Mouse (Mus musculus) layer of hippocampus, adult 18-20 months (tissue): ENCODE data around the gene Lbh. TPM values are rescaled to one million over a fixed set of nuclear protein-coding genes. Genes with fewer than 3 reads are reported as not detected.

Experiments used
- DNase-seq, 2 experiments: peaks; one replicate each; pipeline ENCODE4 v3.0.0; 2022; ENCODE audit warnings: low spot score in 2 of 2
- long read RNA-seq: library from polyadenylated mRNA; stranded (forward); transcript quantifications from one replicate; pipeline ENCODE4 v2.0.0, GENCODE M21; 2021
- total RNA-seq, 2 experiments: library from RNA; stranded (reverse); gene quantifications; 2 replicates each; pipeline ENCODE4 v1.2.3; 2021

Gene Lbh
- total RNA-seq: 10 to 100 TPM; 34.3 to 35.8 TPM
- long read RNA-seq, partial matches to known transcripts: 0 of 4 reads
- long read RNA-seq, other reads (novel, unspliced or antisense): 4 of 4 reads

DNA sequence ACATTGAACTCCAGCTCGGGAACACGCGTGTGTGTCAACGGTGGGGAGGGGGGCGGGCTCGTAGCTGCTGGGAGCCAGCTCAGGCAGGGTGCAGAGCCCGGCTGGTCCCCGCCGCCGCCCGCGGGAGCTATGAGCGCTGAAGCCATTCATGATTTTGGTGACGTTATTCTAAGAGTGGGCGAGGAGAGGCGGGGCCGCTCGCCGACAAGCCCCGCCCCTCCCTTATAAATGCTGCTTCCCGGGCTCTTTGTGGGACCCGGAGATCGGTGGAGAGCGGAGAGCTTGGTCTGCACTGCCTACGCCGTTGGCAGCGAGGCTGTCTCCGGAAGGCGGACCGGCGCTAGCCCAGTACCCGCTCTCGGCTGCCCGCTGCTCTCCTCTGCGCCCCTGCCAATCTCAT, at the start of gene Lbh:
Gene Lbh, plus strand, starts transcription at position 253 of the 400 bp plus-strand sequence.
- DNase-seq: peak; percentile 79 to 93

DNA sequence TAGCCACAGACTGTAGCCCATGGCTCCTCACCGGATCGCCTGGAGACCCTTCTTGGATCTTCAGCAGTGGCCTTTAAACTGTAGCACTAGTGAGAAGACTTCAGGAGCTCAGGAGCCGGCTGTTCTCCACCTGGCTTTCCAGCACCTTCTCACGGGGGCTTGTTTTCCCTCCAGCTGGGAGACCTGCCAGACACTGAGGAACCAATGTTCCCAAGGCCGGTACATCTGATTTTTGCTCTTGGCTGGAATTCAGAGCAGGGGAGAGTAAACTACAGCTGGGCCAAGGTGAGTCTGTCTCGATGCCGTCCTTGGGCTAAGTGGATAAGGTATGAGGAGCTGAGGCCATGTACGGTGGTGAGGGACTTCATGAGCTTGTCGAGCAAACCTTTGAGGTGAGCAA, 39.1 kb upstream of the Lbh start:
- no peak for DNase-seq

DNA sequence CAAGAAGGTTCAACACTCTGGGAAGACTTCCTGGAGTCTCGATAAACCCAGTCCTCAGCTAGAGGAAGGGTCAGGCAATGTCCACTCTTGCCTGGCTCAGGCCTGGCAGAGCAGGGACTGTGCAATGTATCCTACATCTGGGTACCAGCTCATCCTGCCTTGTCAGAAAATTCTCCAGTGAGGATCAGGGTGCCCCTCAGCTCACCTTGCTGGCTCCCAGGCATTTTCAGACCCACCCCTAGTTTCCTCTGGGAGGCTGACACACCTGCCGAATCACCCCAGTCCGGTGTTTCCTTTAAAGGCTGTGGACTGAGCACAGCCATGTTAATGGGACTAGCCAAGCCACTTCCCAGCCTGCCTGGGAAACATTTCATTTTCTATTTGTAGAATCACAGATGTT, 37.9 kb upstream of the Lbh start:
- DNase-seq: no peak

DNA sequence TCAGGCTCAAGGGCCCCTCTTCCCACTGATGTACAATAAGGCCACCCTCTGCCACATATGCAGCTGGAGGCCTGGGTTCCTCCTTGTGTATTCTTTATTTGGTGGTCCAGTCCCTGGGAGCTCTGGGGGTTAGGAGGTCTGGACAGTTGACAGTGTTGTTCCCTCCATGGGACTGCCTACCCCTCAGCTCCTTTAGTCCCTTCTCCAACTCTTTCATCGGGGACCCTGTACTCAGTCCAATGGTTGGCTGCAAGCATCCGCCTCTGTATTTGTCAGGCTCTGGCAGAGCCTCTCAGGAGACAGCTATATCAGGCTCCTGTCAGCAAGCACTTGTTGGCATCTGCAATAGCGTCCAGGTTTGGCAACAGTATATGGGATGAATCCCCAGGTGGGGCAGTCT, 37.1 kb upstream of the Lbh start:
- no peak for DNase-seq

DNA sequence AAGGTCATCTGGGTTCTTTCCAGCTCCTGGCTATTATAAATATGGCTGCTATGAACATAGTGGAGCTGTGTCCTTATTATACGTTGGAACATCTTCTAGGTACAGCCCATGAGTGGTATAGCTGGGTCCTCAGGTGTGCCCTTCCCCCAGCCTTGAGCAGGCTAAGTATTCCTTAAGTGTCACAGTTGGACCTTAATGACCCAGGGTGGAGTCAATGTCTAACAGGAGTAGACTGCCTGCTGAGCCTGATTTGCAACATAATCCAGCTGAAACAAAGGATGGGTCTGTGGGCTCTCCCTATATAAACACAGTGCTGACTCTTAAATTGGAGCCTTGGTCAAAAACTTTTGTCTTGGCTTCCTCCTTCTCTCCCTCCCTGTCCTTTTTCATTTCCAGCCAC, 36.3 kb upstream of the Lbh start:
- no peak for DNase-seq

DNA sequence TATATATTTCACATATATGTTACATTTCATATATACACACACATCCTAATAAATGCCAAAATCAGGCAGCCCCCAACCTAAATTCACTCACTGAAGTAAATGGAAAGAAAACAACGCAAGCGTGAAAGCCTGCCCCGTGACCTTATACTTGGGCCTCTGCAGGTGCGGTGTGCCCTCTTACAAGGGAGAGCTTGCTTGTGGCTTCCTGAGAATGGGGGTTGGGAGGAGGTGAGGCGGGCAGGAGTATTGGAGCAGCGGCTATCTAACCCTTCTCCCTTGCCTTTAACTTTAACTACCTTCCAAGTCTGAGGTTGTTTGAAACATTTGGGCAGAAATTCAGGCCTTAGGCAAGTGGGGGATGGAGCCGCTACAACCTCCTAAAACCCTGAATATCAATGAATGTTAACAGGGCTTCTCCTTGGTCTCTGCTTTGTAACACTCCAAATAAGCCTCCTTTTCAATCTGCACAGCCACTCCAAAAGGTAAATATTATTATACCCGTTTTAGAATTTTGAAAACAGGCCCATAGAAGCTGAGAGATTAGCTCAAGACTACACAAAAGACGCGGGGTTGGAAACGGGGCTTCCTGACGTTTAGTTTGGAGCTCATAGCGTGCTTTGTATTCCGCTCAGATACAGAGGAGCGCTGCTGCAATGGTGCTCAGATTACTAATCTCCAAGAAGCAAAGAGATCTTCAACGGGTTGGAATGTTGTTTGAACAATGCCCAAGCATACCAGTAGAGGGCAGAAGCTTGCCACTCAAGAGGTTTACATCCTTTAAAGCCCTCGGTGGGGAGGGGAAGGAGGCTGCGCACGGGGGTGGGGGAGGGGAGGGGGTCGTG, 28.3 kb upstream of the Lbh start:
- peak; percentile 65 to 90 for DNase-seq

DNA sequence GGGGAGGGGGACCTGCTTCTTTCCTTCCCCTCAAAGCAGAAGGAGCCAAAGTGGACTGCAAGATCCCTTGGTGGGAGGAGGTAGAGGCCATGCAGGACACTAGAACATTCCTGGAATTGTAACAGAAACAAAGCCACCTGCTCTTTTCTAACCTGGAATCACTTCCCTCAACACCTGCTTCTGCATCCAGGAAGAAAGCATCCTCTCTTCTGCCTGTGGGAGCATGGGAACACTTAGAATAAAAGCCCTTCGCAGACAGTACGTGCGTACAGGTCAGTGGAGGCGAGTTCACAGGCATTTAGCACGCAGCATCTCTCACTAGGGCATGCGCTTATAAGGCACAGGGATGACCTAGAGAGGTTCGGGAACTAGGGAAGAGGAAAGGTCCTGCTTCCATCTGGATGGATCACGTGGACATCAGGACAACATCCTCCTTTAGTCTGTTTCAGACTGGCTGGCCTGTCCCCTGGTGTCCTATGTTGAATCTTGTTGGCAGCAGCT, 27.7 kb upstream of the Lbh start:
- DNase-seq: no peak

DNA sequence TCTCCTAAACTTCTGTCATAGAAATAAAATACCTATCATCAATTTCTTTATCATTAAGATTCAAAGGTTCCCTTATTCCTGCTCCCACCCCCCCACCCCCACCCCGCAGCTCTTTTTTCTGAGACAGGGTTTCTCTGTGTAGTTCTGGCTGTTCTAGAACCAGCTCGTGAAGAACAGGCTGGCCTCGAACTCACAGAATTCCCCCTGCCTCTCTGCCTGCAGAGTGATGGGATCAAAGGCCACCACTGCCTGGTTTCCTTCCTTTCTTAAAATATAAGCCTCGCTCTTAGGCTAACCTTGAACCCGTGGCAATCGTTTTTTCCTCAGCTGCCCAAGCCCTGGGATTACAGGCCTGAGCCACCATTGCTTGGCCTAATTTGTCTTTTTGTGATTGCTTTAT, 26.5 kb upstream of the Lbh start:
- no peak for DNase-seq

DNA sequence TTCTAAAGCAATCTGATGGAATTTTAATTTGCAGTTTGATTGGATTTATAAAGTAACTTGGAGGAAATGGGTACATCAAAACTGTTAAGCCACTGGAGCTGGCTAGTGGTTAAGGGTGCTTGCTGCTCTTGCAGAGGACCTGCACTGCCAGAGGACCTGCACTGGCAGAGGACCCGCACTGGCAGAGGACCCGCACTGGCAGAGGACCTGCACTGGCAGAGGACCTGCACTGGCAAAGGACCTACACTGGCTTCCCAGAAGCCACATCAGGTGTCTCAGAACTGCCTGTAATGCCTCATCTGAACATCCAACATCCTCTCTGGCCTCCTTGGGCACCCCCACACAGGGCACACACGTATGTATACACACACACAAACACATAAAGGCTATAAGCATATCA, 22.6 kb upstream of the Lbh start:
- no peak for DNase-seq

DNA sequence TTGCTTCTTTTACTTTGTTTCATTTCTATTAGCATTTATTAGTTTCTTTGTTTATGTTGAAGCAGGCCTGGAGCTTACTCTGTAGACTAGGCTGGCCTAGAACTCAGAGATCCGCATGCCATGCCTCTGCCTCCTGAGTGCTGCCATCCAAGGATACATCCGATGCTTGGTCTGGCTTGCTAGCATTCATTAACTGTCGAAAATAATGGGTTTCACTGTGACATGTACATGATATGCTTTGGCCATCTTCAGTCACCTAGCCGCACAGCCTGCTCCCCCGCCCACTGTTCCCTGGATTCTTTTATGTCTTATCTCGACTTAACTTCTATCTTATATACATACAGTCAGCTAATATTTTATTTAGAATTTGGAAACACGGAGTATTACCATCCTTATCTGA, 21.0 kb upstream of the Lbh start:
- no peak for DNase-seq

DNA sequence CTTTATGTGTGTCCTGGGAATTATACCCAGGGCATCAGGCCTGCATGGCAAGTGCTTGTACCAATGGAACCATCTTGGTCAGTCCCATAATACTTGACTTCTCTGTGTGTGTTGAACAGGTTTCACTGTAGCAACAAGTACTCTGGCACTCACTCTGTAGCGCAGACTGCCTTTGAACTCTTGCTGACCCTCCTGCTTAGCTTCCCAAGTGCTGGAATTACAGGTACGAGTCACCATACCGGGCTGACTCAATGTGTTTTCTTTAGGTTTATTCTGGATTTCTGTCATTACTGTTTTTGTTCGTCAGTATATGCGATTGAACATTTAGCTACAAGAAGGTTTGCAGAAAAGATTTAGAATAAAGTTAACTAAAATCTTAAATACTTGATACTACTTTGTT, 20.1 kb upstream of the Lbh start:
- no peak for DNase-seq

DNA sequence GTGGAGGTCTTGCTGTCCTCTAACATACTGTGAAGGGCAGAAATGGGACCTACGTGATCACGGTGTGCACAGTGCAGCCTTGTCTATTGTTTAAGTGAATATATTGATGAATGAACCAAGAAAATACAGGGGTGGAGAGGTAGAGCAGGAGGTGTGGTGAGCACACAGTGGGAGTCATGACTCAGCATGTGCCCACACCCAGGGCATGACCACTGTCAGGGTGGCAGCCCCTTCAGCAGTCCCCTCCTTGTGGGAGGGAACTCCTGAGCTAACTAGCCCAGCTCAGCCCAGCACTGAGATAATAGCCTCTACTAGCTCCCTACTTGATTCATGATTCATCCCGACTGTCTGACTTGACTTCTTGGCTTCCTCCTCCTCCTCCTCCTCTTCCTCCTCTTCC, 19.3 kb upstream of the Lbh start:
- DNase-seq: no peak

DNA sequence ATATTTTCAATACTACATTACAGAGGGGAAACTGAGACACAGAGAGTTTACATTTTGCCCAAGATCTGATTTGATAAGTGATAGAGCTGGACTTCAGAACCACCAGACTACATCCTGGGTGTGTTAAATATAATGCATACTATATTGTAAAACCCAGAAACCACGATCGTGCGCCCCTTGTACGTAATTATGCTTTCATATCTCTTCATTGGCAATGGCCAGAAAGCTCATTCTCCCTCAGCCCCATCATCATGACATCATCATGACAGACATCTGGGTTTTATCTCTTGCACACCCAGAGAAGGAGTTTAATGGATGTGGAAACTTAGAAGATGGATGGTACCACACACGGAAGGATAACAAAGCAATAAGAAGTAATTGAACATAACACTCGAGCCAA, 17.1 kb upstream of the Lbh start:
- no peak for DNase-seq

DNA sequence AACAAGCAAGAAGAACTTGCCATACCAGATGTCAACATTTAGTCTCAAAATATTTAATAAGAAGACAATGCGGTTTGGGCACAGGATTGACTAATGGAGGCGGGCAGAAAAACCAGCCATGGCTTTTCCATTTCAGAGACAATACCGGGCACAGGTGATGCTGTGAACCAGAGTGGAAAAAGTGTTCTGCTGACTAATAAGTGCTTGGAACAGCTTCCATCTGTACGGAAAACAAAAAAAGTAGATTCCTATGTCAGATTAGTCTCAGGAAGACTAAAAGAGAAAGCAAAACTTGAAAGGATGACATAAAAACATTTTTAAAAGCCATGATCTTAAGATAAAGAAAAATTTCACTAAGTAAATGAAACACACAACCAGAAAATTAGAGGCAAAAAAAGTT, 16.4 kb upstream of the Lbh start:
- no peak for DNase-seq

DNA sequence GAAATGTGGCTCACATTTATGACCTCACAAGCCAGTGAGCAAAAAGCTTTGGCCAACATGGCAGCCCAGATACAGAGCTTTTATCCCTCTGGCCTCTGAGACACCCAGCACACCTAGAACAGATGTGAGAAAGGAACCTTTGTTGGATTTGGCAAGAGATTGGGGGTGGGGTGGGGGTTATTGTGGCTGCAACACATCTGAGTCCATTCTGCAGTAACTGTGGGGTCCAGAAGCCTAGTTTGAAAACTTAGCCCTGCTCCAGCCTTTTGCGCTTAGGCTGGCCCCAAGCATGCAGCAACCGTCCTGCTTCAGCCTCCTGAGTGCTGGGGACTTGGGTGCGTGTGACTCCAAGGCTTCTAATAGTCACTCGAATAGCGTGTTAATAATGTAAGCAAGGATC, 14.8 kb upstream of the Lbh start:
- DNase-seq: no peak

DNA sequence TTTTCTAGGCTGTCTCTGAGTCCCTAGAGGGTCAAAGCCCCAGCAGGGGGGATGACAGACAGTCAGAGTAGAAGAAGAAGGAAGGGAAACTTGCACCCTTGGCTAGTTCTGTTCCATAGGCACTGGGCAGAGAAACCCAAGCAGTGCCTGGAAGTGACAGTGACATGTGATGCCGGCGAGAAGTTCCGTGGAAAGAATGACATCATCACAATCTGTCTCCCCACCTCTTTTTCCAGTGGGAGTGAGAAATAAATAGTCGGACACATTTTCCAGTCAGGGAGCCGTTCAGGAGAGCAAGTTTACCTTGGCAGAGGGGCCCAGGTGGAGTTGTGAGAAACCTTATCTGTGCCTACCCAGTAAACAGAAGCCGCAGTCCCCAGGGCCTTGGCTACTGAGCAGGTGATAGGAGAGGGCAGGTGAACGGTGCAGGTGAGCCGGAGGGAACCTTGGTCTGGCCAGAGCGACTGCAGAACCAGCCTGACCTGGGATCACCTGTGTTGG, 14.1 kb upstream of the Lbh start:
- DNase-seq: no peak

DNA sequence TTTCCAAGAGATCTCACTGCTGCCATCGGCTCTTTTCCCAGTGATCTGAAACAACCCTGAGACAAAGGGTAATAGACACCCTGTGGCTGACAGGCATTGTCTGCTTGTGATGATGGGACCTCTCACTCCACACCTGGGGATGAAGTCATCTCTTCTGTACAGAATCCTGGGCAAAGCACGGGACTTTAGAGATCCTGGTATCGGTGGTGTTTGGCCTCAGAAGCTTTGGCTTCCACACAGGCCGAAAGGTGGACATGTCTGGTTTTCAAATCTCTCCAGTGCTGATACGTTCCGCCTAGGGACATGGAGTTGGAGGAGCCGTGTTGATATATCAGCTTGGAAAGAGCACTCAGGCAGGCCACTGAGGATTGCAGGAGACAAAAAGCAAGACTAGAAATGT, 13.2 kb upstream of the Lbh start:
- DNase-seq: no peak

DNA sequence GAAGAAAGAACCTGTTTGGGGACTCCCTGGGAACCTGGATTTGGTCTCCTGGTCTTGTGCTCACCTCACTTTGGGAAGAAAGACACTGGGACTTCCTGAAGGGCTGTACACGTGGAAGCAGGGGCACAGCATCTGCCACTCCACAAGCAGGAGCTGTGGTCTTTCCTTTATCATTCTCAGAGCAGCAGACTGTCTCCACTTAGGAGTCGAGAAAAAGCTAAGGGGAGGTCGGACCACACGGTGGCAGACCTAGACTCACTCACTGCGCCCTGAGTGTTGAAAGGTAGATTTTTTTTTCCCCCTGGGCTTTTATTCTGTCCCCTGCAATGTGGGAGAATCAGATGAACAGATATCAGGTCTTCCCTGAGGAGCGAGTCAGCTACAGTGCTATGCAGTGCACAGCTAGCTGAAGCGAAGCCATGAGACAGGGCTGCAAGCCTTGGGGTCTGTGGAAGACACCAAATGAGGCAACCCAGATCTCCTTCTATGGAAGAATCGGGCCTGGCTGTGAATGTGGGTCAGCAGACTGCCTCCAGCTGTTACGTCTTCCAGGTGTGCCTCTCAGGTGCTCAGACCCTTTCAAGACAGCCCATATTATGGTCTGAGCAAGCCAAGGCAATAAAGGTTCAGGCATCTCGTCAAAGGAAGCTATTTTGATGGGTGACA, 11.7 kb upstream of the Lbh start:
- DNase-seq: no peak

DNA sequence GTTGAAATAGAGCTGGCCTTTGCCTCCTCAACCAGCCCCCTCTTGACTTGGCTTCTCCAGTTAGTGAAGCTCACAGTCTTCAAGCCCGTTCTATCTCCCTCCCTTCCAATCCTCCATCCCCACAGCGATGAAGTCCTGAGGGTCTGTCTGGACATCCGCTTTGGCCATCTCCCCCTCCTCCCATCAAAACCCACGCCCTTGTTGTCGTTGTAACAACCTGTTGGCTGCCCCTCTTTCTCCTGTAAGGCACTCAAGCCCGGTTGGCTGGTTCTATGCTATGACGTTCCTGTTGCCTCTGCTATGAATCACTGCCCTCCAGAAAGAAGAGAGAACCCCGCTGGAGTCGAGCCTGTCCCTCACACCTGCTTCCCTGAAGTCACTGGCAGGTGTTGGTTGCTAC, 10.9 kb upstream of the Lbh start:
- DNase-seq: no peak

DNA sequence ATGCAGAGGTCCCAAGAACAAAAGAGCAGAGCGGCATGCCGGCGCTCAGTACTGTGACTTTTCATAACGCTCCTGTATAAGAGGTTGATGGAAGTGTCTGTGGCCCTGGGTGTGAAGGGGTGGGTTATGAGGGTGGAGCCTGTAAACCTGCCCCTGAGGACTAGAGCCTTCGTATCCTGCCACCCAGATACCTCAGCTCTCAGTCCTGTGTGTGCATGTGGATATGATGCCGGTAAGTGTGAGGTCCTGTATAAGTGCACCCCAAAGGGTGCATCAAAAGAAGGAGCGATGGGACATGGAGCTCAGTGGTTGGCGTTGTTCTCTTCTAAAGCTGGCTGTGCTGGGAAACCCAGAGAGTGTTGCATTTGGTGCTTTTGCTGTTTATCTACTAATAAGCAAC, 10.3 kb upstream of the Lbh start:
- no peak for DNase-seq

DNA sequence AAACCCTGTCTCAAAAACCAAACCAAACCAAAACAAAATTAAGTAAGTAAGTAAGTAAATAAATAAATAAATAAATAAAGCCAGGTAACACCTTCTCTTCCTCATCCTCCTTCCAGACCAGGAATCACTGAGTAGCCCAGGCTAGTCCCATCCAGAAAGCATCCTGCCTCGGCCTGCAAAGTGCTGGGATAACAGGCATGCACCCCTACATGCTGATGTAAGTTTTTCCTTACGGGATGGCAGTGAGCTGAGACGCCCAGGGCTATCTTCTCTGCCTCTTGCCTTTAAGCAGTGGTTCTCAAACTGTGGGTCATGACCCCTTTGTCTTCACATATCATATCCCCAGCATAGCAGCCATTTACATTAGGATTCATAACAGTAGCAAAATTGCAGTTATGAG, 9.5 kb upstream of the Lbh start:
- no peak for DNase-seq

DNA sequence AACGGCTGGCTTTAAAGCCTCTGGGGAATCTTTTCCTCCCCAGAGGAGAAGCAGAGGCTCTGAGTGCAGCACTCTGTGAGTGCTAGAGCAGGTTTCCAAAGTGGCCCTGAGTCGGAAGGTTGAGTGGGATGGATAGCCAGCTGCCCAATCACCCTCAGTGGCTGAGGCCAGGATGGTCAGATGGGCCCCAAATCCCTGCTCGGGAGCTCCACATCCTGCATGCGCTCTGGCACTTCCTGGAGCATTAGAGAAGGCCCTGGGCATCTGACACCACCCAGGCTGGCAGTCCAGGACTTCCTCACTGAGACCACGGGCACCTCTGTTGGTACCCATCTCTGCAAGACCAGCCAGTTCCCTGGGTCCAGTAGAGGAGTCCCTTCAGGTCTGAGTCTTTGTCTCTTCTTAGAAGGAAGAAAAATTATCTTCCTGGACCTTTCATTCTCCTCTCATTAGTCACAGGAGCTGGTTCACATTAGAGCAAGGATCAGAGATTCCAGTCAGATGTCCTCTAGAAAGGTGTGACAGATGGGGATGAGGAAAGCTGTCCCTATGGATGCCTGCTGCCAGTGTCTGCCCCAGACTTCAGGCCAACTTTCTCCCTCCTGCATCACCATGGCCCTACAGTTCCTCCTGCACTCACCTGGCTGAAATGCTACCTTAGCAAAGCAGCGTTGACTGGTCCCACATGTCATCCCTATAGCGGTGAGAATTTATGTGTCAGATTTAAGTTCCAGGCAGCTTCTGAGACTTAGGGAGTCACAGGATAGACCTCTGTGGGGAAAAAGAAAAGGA, 8.8 kb upstream of the Lbh start:
- no peak for DNase-seq
